Mouse (Mus musculus): ENCODE measurements around the gene Crim1. TPM values are rescaled to one million over a fixed set of nuclear protein-coding genes. Genes with fewer than 3 reads are reported as not detected.

Gene Crim1
- polyA plus RNA-seq, 1 experiment from 2014 or later: 5.2 TPM

DNA sequence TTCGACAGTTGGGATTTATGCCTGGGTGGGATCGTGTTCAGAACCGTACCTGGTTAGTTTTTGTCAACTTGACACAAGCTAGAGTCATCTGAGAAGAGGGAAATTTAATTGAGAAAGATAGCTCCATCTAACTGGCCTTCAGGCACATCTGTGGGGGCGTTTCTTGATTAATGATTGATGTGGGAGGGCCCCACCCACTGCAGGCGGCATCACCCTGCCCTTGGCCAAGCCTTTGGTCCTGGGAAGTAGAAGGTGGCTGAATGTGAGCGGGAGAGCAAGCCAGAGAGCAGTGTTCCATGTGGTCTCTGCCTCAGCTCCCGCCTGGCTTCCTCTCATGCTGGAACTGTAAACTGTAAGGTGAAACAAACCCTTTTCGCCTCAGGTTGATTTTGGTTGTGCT lies 56.5 kb downstream of the Crim1 start:
- no peak for ATAC-seq (ENCODE audit: insufficient read depth, low FRiP score, low read depth)
- Histone ChIP-seq H3K9ac (no peak overlapping the region), H3K36me3 (no peaks in the 10 kb centered on the region), H3K27me3 (replicated peaks) (no peaks in the 10 kb centered on the region), H3K9me3 (no peaks in the 10 kb centered on the region), H3K4me2 (no peak overlapping the region), H3K4me3 (replicated peaks) (no peak overlapping the region), H3K4me1 (no peaks in the 10 kb centered on the region), H3K27ac (no peak overlapping the region)
- WGBS: 69% methylated on average over 8 of the region's 8 CpGs

- peak overlapping the region; percentile 31; the same call in 1 of the 2 replicates for H3K27ac ChIP-seq
- ATAC-seq (ENCODE audit: insufficient read depth, low FRiP score, low read depth): peak; percentile 84
- WGBS: 72% methylated on average over 4 of the region's 4 CpGs
- no peaks in the 10 kb centered on the region for H3K27me3 ChIP-seq (replicated peaks)
- no peaks in the 10 kb centered on the region for H3K4me1 ChIP-seq
- H3K9ac ChIP-seq: no peak overlapping the region
- H3K4me3 ChIP-seq (replicated peaks): no peak overlapping the region
- no peaks in the 10 kb centered on the region for H3K36me3 ChIP-seq
- no peak overlapping the region for H3K4me2 ChIP-seq
- H3K9me3 ChIP-seq: no peaks in the 10 kb centered on the region
These were observed 61.6 kb downstream of the Crim1 start for GRCm38 (mm10) chr17:78261684-78262083.

DNA sequence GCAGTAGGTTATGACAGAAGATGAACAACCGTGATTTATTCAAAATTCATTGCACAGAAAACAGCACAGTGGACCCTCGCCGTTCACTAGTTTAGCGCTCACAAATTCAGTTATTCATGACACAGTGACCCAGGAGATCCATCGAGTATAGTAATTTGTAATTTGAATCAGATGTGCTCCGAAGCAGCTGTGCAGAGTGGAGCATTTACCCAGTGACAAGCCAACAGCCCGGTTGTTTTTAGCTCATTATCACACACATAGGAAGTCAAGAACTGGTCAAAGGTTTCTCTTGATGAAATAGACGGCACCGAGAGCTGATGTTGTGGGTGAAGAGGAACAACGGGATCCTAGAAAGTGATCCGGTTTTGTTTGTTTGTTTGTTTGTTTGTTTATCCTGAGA lies 64.1 kb downstream of the Crim1 start:
- ATAC-seq (ENCODE audit: insufficient read depth, low FRiP score, low read depth): no peak
- no peak overlapping the region for H3K4me3 ChIP-seq (replicated peaks)
- no peak overlapping the region for H3K27ac ChIP-seq
- H3K4me2 ChIP-seq: no peak overlapping the region
- no peaks in the 10 kb centered on the region for H3K36me3 ChIP-seq
- 78% methylated on average over 11 of the region's 11 CpGs for WGBS
- no peak overlapping the region for H3K9ac ChIP-seq
- H3K9me3 ChIP-seq: no peaks in the 10 kb centered on the region
- peaks cover 8% of the 10 kb centered on the region; the same call in 1 of the 2 replicates for H3K4me1 ChIP-seq
- H3K27me3 ChIP-seq (replicated peaks): no peaks in the 10 kb centered on the region

GRCm38 (mm10) chr17:78265135-78265534 lies 65.1 kb downstream of the Crim1 start:
- H3K4me3 ChIP-seq (replicated peaks): no peak overlapping the region
- H3K27ac ChIP-seq: no peak overlapping the region
- H3K4me2 ChIP-seq: no peak overlapping the region
- 85% methylated on average over 7 of the region's 7 CpGs for WGBS
- H3K9me3 ChIP-seq: no peaks in the 10 kb centered on the region
- peaks cover 8% of the 10 kb centered on the region; the same call in 1 of the 2 replicates for H3K4me1 ChIP-seq
- no peaks in the 10 kb centered on the region for H3K36me3 ChIP-seq
- no peak overlapping the region for H3K9ac ChIP-seq
- ATAC-seq (ENCODE audit: insufficient read depth, low FRiP score, low read depth): no peak
- no peaks in the 10 kb centered on the region for H3K27me3 ChIP-seq (replicated peaks)

DNA sequence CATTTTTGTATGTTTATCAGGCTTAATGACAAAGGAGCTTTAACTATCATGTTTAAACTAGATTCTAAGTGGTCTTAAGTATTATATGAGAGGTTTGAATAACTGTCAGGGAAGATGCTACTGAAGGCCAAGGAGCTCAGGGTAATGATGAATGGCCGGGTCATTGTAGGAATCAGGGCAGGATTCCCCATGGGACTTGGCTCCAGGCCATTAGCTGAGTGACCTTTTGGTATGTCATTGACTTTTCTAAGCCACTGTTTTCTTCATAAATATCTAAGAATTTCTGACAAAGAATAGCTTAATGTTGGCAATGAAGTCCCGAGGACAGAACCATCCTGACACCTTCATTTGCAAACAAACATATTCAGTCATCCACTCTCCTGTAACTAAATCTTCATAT lies 66.2 kb downstream of the Crim1 start:
- Histone ChIP-seq H3K9ac (no peak overlapping the region), H3K27me3 (replicated peaks) (no peaks in the 10 kb centered on the region), H3K27ac (no peak overlapping the region), H3K4me3 (replicated peaks) (no peak overlapping the region), H3K4me1 (peaks cover 8% of the 10 kb centered on the region; the same call in 1 of the 2 replicates), H3K36me3 (no peaks in the 10 kb centered on the region), H3K4me2 (no peak overlapping the region), H3K9me3 (no peaks in the 10 kb centered on the region)
- WGBS: 77% methylated on average over 2 of the region's 2 CpGs
- ATAC-seq (ENCODE audit: insufficient read depth, low FRiP score, low read depth): no peak

DNA sequence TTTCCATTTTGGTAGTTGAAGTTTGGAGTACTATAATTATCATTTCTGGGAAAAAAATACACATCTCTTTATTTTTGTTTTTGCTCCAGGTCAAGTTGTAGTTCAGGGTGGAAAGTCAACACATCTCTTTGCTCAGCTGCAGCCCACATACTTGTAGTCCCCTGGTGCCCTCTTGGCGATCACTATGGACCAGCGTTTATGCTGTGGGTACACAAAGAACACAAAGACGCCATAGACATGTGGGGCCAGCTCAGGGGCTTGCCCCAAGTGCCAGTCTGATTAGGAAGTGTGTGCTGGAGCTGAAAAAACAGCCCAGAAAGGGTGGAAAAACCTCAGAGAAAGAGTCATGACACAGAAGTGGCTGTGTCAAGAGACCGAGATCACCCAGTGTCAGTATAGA lies 68.5 kb downstream of the Crim1 start:
- ATAC-seq (ENCODE audit: insufficient read depth, low FRiP score, low read depth): 0 out of 2 replicates have a peak, but pooled peaks have one; percentile 70
- 60% methylated on average over 4 of the region's 4 CpGs for WGBS

GRCm38 (mm10) chr17:78269311-78269710 lies 69.3 kb downstream of the Crim1 start:
- no peak overlapping the region for H3K9ac ChIP-seq
- H3K27ac ChIP-seq: no peak overlapping the region
- ATAC-seq (ENCODE audit: insufficient read depth, low FRiP score, low read depth): no peak
- H3K4me2 ChIP-seq: no peak overlapping the region
- no peaks in the 10 kb centered on the region for H3K36me3 ChIP-seq
- no peaks in the 10 kb centered on the region for H3K27me3 ChIP-seq (replicated peaks)
- H3K4me1 ChIP-seq: peaks cover 19% of the 10 kb centered on the region
- H3K9me3 ChIP-seq: no peaks in the 10 kb centered on the region
- H3K4me3 ChIP-seq (replicated peaks): no peak overlapping the region
- 92% methylated on average over 8 of the region's 8 CpGs for WGBS

More for the DNA sequence above, 68.5 kb downstream of the Crim1 start:
- Histone ChIP-seq H3K27me3 (replicated peaks) (no peaks in the 10 kb centered on the region), H3K9me3 (no peaks in the 10 kb centered on the region), H3K4me3 (replicated peaks) (no peak overlapping the region), H3K36me3 (no peaks in the 10 kb centered on the region), H3K4me1 (peaks cover 13% of the 10 kb centered on the region), H3K9ac (no peak overlapping the region), H3K4me2 (no peak overlapping the region), H3K27ac (no peak overlapping the region)

DNA sequence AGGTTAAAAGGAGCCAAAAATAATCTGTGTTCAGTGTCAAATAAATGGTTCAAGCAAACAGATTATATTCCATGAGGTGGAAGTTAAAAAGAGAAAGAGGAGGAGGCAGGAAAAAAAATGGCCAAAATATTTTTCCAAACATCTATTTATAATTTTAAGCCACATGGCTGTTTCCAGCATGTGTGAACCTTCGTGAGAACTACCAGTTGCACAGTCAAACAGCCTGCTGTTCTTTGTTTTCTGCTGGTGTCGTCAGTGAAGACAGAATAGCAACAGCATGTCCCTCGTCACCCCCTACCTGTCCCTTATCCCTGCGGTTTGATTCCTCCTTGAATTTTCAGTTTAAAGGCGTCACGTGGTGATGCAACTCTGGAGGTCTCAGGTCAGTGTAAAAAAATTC lies 70.0 kb downstream of the Crim1 start:
- Histone ChIP-seq H3K9me3 (no peaks in the 10 kb centered on the region), H3K36me3 (no peaks in the 10 kb centered on the region), H3K27ac (no peak overlapping the region), H3K4me2 (no peak overlapping the region), H3K9ac (no peak overlapping the region), H3K27me3 (replicated peaks) (no peaks in the 10 kb centered on the region), H3K4me1 (peaks cover 19% of the 10 kb centered on the region), H3K4me3 (replicated peaks) (no peak overlapping the region)
- ATAC-seq (ENCODE audit: insufficient read depth, low FRiP score, low read depth): no peak
- 75% methylated on average over 6 of the region's 6 CpGs for WGBS

DNA sequence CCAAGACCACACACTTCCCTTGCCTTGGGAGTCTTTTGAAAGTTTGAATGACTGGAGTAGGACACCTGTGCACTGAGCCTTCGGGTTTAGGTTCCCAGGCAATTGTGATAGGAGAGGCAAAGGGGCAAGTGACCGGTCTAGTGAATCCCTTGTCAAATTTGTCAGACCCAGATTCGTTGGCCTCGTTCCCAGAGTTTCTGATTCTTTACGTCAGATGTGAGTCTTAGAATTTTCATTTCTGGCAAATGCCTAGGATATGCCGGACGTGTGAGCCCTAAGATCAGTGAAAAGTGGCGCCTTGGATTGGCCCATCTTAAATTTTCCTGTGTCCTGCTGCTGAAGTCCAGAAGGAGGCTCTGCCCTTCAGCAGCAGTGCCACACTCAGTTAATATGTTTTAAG lies 71.7 kb downstream of the Crim1 start:
- Histone ChIP-seq H3K9ac (no peak overlapping the region), H3K4me3 (replicated peaks) (no peak overlapping the region), H3K4me2 (no peak overlapping the region), H3K27me3 (replicated peaks) (no peaks in the 10 kb centered on the region), H3K9me3 (no peaks in the 10 kb centered on the region), H3K4me1 (peaks cover 19% of the 10 kb centered on the region), H3K36me3 (no peaks in the 10 kb centered on the region), H3K27ac (no peak overlapping the region)
- WGBS: 61% methylated on average over 8 of the region's 8 CpGs
- ATAC-seq (ENCODE audit: insufficient read depth, low FRiP score, low read depth): no peak

DNA sequence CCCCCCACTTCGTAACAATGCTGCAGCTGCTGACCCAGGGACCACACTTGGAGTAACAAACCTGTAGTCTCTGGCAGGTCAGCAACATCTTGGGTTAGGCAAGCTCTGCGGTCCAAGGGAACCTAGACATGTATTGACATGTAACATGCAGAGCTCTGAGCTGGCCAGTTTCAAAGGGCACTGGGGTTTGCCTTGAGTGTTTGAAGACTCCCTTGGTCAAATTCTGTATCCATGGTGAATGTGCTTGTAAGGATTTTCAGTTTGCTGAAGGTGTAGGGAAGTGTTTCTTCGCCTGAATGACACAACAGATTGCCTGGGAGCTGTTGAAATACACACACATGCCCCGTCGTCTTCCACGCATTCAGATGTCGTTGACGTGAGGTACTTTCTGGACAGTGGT lies 72.1 kb downstream of the Crim1 start:
- H3K9me3 ChIP-seq: no peaks in the 10 kb centered on the region
- H3K4me3 ChIP-seq (replicated peaks): no peak overlapping the region
- ATAC-seq (ENCODE audit: insufficient read depth, low FRiP score, low read depth): no peak
- no peaks in the 10 kb centered on the region for H3K27me3 ChIP-seq (replicated peaks)
- H3K27ac ChIP-seq: no peak overlapping the region
- no peaks in the 10 kb centered on the region for H3K36me3 ChIP-seq
- 66% methylated on average over 8 of the region's 8 CpGs for WGBS
- no peak overlapping the region for H3K9ac ChIP-seq
- H3K4me1 ChIP-seq: peaks cover 19% of the 10 kb centered on the region
- H3K4me2 ChIP-seq: no peak overlapping the region

GRCm38 (mm10) chr17:78272713-78273483 lies 72.8 kb downstream of the Crim1 start:
- Histone ChIP-seq H3K27me3 (replicated peaks) (no peaks in the 10 kb centered on the region), H3K4me2 (no peak overlapping the region), H3K36me3 (no peaks in the 10 kb centered on the region), H3K9ac (no peak overlapping the region), H3K4me3 (replicated peaks) (no peak overlapping the region), H3K27ac (no peak overlapping the region), H3K4me1 (peaks cover 17% of the 10 kb centered on the region), H3K9me3 (no peaks in the 10 kb centered on the region)
- no peak for ATAC-seq (ENCODE audit: insufficient read depth, low FRiP score, low read depth)
- WGBS: 56% methylated on average over 8 of the region's 8 CpGs

GRCm38 (mm10) chr17:78273875-78274274 lies 73.8 kb downstream of the Crim1 start:
- WGBS: 56% methylated on average over 7 of the region's 7 CpGs
- peaks cover 11% of the 10 kb centered on the region; the same call in 1 of the 2 replicates for H3K4me1 ChIP-seq
- no peak overlapping the region for H3K9ac ChIP-seq
- H3K36me3 ChIP-seq: no peaks in the 10 kb centered on the region
- H3K27me3 ChIP-seq (replicated peaks): no peaks in the 10 kb centered on the region
- H3K4me2 ChIP-seq: no peak overlapping the region
- H3K27ac ChIP-seq: no peak overlapping the region
- peak; percentile 41; the same call in 1 of the 2 replicates for ATAC-seq (ENCODE audit: insufficient read depth, low FRiP score, low read depth)
- H3K4me3 ChIP-seq (replicated peaks): no peak overlapping the region
- no peaks in the 10 kb centered on the region for H3K9me3 ChIP-seq

Measured in stomach, embryonic 15.5 days (tissue).